Mouse (Mus musculus): ENCODE data around the gene Map3k21. TPM values are rescaled to one million over a fixed set of nuclear protein-coding genes. Genes with fewer than 3 reads are reported as not detected.

Gene Map3k21
- polyA plus RNA-seq, 1 experiment = 4.4 TPM

DNA sequence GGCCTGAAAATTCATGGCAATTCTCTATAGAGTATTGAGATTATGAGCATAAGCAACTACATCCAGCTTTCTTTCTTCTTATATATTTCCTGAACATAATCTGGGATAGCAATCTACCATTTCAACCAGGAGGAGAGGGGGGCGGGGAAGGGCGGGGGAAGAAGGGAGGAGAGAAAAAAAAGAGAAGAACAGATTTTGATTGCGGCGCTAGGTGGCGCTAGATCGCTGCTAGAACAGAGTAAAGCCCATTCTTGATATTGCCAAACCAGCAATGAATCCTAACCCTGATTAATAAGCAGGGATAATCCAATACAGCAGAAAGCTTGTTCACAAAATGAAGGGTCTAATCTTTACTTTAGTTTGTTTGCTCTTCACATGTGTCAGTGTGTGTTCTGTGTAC, 11.4 kb upstream of the Map3k21 start:
- Histone ChIP-seq H3K27me3 (replicated peaks; ENCODE audit: control insufficient read depth, insufficient read depth, low read length) (no peaks in the 10 kb centered on the region), H3K36me3 (ENCODE audit: control insufficient read depth, insufficient read depth, low read length) (no peaks in the 10 kb centered on the region), H3K27ac (ENCODE audit: insufficient read depth, low read depth, low read length) (no peak overlapping the region), H3K4me3 (ENCODE audit: insufficient read depth, low read depth, low read length) (no peak overlapping the region), H3K4me1 (ENCODE audit: control insufficient read depth, insufficient read depth, low read length) (no peaks in the 10 kb centered on the region)
- peak; percentile 32 for DNase-seq
- WGBS = 0% methylated on average over 6 of the region's 6 CpGs
- TF ChIP-seq CTCF (conservative IDR thresholded peaks at IDR 0.05; ENCODE audit: insufficient read depth, insufficient read length, low read depth, low read length) (peak; percentile 68), POLR2A (IDR thresholded peaks at IDR 0.05; ENCODE audit: low read depth, low read length) (no peak)

DNA sequence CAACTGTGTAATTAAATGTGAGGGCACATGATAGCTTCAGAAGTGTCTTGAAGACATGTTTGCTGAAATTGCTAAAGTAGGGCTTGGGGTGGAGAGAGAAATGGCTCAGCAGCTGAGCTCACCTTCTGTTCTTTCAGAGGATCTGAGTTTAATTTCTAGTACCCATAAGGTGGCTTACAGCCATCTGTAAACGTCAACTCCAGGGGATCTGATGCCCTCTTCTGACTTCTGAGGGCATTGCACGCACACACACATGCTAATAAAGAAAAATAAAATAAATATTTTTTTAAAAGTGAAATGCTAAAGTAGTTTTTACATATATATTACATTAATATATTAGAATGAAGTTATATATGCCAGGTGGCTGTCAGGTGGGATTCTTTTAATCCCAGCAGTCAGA, 9.1 kb upstream of the Map3k21 start:
- Histone ChIP-seq H3K27me3 (replicated peaks; ENCODE audit: control insufficient read depth, insufficient read depth, low read length) (no peaks in the 10 kb centered on the region), H3K4me3 (ENCODE audit: insufficient read depth, low read depth, low read length) (no peak overlapping the region), H3K4me1 (ENCODE audit: control insufficient read depth, insufficient read depth, low read length) (no peaks in the 10 kb centered on the region), H3K36me3 (ENCODE audit: control insufficient read depth, insufficient read depth, low read length) (no peaks in the 10 kb centered on the region), H3K27ac (ENCODE audit: insufficient read depth, low read depth, low read length) (no peak overlapping the region)
- WGBS = 40% methylated on average over 2 of the region's 2 CpGs
- TF ChIP-seq POLR2A (IDR thresholded peaks at IDR 0.05; ENCODE audit: low read depth, low read length) (no peak), CTCF (conservative IDR thresholded peaks at IDR 0.05; ENCODE audit: insufficient read depth, insufficient read length, low read depth, low read length) (peak; percentile 35; the same call in 1 of the 2 replicates)
- DNase-seq = no peak

DNA sequence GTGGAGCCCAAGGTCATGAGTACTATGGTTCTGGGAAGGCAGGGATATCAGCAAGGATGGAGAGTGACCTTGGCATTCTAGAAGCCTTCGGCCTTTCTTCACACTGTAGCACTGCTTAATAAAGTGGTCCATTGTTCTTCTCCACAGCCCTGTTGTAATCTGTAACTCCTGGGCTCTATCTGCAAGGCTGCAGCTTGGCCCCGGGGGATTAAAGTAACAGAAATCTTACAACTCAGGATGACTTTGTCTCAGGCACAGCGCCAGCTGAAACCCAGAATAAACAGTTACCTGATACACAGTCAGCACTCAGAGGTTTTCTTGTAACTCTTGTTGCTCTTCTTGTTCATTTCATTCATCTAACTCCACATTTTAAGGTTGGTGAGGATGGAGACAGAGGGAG, 7.7 kb upstream of the Map3k21 start:
- no peak overlapping the region for H3K4me3 ChIP-seq (ENCODE audit: insufficient read depth, low read depth, low read length)
- WGBS = 52% methylated on average over 3 of the region's 3 CpGs
- no peak overlapping the region for H3K27ac ChIP-seq (ENCODE audit: insufficient read depth, low read depth, low read length)
- no peaks in the 10 kb centered on the region for H3K27me3 ChIP-seq (replicated peaks; ENCODE audit: control insufficient read depth, insufficient read depth, low read length)
- no peak for TF ChIP-seq POLR2A (IDR thresholded peaks at IDR 0.05; ENCODE audit: low read depth, low read length)
- no peak for TF ChIP-seq CTCF (conservative IDR thresholded peaks at IDR 0.05; ENCODE audit: insufficient read depth, insufficient read length, low read depth, low read length)
- H3K36me3 ChIP-seq (ENCODE audit: control insufficient read depth, insufficient read depth, low read length) = no peaks in the 10 kb centered on the region
- H3K4me1 ChIP-seq (ENCODE audit: control insufficient read depth, insufficient read depth, low read length) = no peaks in the 10 kb centered on the region
- DNase-seq = no peak

DNA sequence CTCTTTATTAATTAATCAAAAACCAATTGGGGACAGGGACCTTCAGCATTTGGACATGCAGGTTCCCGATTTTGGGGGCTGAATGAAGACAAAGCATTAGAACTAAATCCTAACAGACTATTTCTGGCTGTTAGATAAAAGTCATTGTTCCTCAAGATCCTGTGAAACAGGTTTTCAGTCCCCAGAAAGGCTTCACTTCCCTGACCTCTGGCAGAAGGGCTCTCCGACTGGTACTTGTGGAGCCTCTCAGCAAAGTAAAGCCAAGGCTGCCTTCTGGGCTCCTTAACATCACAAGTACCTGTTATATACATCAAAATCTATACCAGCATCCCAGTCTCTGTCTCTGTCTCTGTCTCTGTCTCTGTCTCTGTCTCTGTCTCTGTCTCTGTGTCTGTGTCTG, 4.9 kb upstream of the Map3k21 start:
- DNase-seq = no peak
- Histone ChIP-seq H3K4me3 (ENCODE audit: insufficient read depth, low read depth, low read length) (no peak overlapping the region), H3K27me3 (replicated peaks; ENCODE audit: control insufficient read depth, insufficient read depth, low read length) (no peaks in the 10 kb centered on the region), H3K27ac (ENCODE audit: insufficient read depth, low read depth, low read length) (no peak overlapping the region), H3K36me3 (ENCODE audit: control insufficient read depth, insufficient read depth, low read length) (no peaks in the 10 kb centered on the region), H3K4me1 (ENCODE audit: control insufficient read depth, insufficient read depth, low read length) (peaks cover 3% of the 10 kb centered on the region; the same call in 1 of the 2 replicates)
- no peak for TF ChIP-seq CTCF (conservative IDR thresholded peaks at IDR 0.05; ENCODE audit: insufficient read depth, insufficient read length, low read depth, low read length)
- no peak for TF ChIP-seq POLR2A (IDR thresholded peaks at IDR 0.05; ENCODE audit: low read depth, low read length)
- WGBS = 73% methylated on average over 2 of the region's 2 CpGs

DNA sequence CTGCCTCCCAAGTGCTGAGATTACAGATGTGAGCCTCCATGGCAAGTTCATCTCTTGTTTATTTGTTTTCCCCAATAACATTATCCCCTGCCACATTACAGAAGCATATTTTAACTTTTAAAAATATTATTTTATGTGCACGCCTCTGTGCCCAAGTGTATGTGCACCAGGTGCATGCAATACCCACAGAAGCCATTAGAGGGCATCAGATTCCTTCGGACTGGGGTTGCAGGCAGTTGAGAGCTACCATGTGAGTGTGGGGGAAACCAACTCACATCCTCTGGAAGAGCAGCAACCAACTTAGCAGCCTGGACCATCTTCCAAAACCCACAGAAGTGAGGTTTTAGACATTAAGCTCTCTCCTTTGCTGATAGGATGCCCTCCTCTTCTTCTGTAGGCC, 2.9 kb upstream of the Map3k21 start:
- H3K27ac ChIP-seq (ENCODE audit: insufficient read depth, low read depth, low read length) = no peak overlapping the region
- no peaks in the 10 kb centered on the region for H3K27me3 ChIP-seq (replicated peaks; ENCODE audit: control insufficient read depth, insufficient read depth, low read length)
- peak; percentile 43 for TF ChIP-seq CTCF (conservative IDR thresholded peaks at IDR 0.05; ENCODE audit: insufficient read depth, insufficient read length, low read depth, low read length)
- no peak for TF ChIP-seq POLR2A (IDR thresholded peaks at IDR 0.05; ENCODE audit: low read depth, low read length)
- WGBS = 91% methylated on average over 2 of the region's 2 CpGs
- peaks cover 9% of the 10 kb centered on the region; the same call in 1 of the 2 replicates for H3K4me1 ChIP-seq (ENCODE audit: control insufficient read depth, insufficient read depth, low read length)
- no peaks in the 10 kb centered on the region for H3K36me3 ChIP-seq (ENCODE audit: control insufficient read depth, insufficient read depth, low read length)
- no peak for DNase-seq
- no peak overlapping the region for H3K4me3 ChIP-seq (ENCODE audit: insufficient read depth, low read depth, low read length)

DNA sequence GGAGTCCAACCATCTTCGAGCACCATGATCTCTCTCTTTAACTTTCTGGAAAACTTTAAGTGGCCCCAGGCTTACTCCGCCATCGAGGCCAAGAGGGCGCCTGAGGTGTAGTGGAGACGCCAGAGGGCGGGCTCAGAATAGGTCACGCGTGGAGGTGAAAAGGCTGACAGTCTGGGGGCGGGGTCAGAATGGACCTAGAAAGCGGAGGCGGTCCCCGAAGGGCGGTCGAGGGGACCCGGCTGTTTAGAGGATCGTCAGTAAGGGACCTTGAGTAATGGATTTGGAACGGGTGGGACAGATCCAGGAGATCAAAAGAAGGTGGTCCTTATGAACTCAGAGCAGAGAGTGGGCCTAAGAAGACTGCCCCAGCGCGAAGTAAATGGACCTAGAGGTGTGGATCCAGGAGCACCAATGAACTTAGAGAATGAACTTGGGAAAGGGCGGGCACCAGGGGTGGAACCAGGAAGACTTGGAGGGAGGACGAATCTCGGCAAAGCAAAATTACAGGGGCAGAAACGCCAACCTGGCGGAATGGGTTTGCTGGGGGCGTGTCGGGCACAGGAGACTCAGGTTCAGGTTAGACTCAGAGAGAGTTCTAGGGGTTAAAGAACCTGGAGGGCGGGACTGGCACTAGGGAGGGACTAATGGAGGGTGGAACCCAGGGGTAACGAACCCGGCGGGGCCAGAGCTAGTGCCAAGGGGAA, 437 bp upstream of the Map3k21 start:
- H3K27me3 ChIP-seq (replicated peaks; ENCODE audit: control insufficient read depth, insufficient read depth, low read length) = no peaks in the 10 kb centered on the region
- peak overlapping the region; percentile 85; the same call in 1 of the 2 replicates for H3K27ac ChIP-seq (ENCODE audit: insufficient read depth, low read depth, low read length)
- H3K36me3 ChIP-seq (ENCODE audit: control insufficient read depth, insufficient read depth, low read length) = no peaks in the 10 kb centered on the region
- 2% methylated on average over 30 of the region's 30 CpGs for WGBS
- TF ChIP-seq CTCF (conservative IDR thresholded peaks at IDR 0.05; ENCODE audit: insufficient read depth, insufficient read length, low read depth, low read length) (no peak), POLR2A (IDR thresholded peaks at IDR 0.05; ENCODE audit: low read depth, low read length) (no peak)
- H3K4me3 ChIP-seq (ENCODE audit: insufficient read depth, low read depth, low read length) = peak overlapping the region; percentile 59
- DNase-seq = peak; percentile 97
- H3K4me1 ChIP-seq (ENCODE audit: control insufficient read depth, insufficient read depth, low read length) = peaks cover 15% of the 10 kb centered on the region; the same call in 1 of the 2 replicates

DNA sequence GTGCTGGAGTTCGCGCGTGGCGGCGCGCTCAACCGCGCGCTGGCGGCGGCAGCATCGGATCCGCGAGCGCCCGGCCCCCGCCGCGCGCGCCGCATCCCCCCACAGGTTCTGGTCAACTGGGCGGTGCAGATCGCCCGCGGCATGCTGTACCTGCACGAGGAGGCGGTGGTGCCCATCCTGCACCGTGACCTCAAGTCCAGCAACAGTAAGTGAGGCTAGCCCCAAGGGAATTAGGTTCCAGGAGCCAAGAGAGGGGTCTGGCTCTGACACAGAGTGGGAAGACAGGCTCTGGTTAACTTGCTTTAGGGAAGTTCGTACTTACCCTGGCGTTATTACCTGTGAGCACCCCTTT, 955 bp downstream of the Map3k21 start:
- WGBS = 2% methylated on average over 31 of the region's 31 CpGs
- peak; percentile 37 for DNase-seq
- Histone ChIP-seq H3K4me3 (ENCODE audit: insufficient read depth, low read depth, low read length) (peak overlapping the region; percentile 59), H3K27me3 (replicated peaks; ENCODE audit: control insufficient read depth, insufficient read depth, low read length) (no peaks in the 10 kb centered on the region), H3K36me3 (ENCODE audit: control insufficient read depth, insufficient read depth, low read length) (no peaks in the 10 kb centered on the region), H3K27ac (ENCODE audit: insufficient read depth, low read depth, low read length) (peak overlapping the region; percentile 62; the same call in 1 of the 2 replicates), H3K4me1 (ENCODE audit: control insufficient read depth, insufficient read depth, low read length) (peaks cover 15% of the 10 kb centered on the region; the same call in 1 of the 2 replicates)
- TF ChIP-seq POLR2A (IDR thresholded peaks at IDR 0.05; ENCODE audit: low read depth, low read length) (no peak), CTCF (conservative IDR thresholded peaks at IDR 0.05; ENCODE audit: insufficient read depth, insufficient read length, low read depth, low read length) (no peak)
